Mouse (Mus musculus) olfactory bulb, adult 2 months (tissue): ENCODE results near the gene Nme8. TPM values are rescaled to one million over a fixed set of nuclear protein-coding genes. Genes with fewer than 3 reads are reported as not detected.

ENCODE experiments used
- H3K27ac ChIP-seq: fragments of 200-500 bp; 2 replicates; pipeline ENCODE4 v1.5.1; 2012; ENCODE audit warnings: low read depth, low read length; ENCODE audit not compliant: insufficient read depth
- H3K4me1 ChIP-seq: fragments of 200-500 bp; 2 replicates; pipeline ENCODE4 v1.6.1; 2012; ENCODE audit warnings: low read length; ENCODE audit not compliant: control insufficient read depth, insufficient read depth
- H3K4me3 ChIP-seq: fragments of 200-500 bp; 2 replicates; pipeline ENCODE4 v1.5.1; 2012; ENCODE audit warnings: mild to moderate bottlenecking, low read depth, low read length, moderate library complexity; ENCODE audit not compliant: insufficient read depth
- CTCF ChIP-seq: fragments of 200-500 bp; IDR thresholded peaks from 2 replicates; pipeline ENCODE4 v1.5.1; 2012; ENCODE audit warnings: low read depth, mild to moderate bottlenecking, low read length, moderate library complexity; ENCODE audit not compliant: insufficient read depth
- POLR2A ChIP-seq: fragments of 200-500 bp; IDR thresholded peaks from 2 replicates; pipeline ENCODE4 v1.6.1; 2012; ENCODE audit warnings: mild to moderate bottlenecking, low read depth, low read length, moderate library complexity; ENCODE audit not compliant: insufficient read depth
- WGBS: fragments of 180-500 bp; shearing (Covaris S2); methylation state at CpG from one replicate; pipeline ENCODE4 v1.1.7; 2018; 5-methylcytosine and 5-hydroxymethylcytosine counted together
- polyA plus RNA-seq: library from polyadenylated mRNA; stranded (reverse); fragments of >200 nt; gene quantifications from 2 replicates; pipeline ENCODE4 v1.2.4, GENCODE M21; 2012; ENCODE audit warnings: low replicate concordance; ENCODE audit not compliant: missing spikeins, insufficient read depth, insufficient read length

The Nme8 gene
- polyA plus RNA-seq, 1 experiment, result not detected

DNA sequence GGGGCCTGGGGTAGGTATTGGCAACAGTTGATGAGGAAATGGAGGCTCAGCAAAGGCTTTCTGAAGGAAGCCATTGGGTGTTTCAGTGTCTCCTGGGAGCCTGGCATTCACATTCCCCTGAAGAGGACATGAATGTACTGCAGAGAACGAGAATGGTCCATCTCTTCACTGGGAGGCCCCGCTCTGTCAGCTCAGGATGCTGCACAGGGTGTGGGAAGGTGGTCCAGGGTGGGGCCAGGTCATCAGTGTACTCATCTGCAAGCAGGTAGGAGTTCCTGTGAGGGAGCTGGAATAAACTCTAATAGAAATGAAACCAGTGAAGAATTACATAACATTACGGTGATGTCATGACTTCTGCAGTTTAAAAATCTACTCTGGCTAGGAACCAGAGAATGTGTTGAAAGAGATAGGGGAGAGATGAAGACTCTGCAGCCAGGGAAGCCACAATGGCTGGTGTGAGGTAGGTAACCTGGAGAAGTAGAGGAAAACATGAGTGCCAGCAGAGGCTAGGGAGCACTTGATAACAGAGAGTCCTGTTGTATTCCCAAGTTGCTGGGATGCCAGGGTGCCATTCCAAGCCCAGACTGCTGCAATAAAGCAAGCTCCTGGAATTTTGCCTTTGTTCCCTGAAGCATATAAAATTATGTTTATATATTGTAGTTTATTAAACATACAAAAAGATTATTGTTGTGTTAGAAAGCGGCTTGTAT, 3.3 kb upstream of the Nme8 start:
- TF ChIP-seq POLR2A, result no peak
- no peak for TF ChIP-seq CTCF
- H3K27ac ChIP-seq, result no peak overlapping the region
- H3K4me1 ChIP-seq, result peaks cover 5% of the 10 kb centered on the region; the same call in 1 of the 2 replicates
- H3K4me3 ChIP-seq, result peak overlapping the region; percentile 30; the same call in 1 of the 2 replicates
- 82% methylated on average over 4 of the region's 4 CpGs for WGBS

DNA sequence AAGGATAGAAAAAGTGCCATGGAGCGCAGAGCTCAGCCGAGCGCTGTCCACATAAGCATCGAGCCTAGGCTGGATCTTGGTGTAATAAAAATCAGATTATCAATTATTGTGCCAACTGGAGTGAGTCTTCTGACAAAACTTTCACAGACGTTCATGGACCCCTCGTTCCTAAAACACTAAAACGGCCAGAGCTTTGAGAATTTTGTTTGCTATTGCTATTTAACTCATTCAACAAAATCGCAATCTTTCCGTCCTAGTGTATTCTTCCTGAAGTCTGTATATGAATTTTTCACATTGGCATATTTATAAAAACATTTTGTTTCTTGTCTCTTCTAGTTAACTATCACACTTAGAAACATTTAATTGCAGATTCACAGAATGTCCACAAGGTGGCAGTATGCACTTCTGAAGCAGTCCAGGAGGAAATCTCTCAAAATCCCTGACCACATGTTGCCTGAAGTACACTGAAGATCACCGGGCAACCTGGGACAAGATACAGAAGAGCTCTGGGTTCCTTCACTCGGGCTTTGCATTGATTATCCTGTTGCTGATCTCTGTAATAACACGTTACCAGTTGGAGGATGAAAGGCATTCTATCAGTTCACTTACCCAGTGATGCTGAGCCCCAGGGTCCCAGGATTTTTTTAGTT, 1.1 kb upstream of the Nme8 start:
- Histone ChIP-seq H3K4me1 (peaks cover 5% of the 10 kb centered on the region; the same call in 1 of the 2 replicates), H3K4me3 (no peak overlapping the region), H3K27ac (no peak overlapping the region)
- TF ChIP-seq CTCF (no peak), POLR2A (no peak)
- WGBS, result 32% methylated on average over 12 of the region's 12 CpGs

- Histone ChIP-seq H3K27ac (no peak overlapping the region), H3K4me1 (no peaks in the 10 kb centered on the region), H3K4me3 (no peak overlapping the region)
- no peak for TF ChIP-seq CTCF
- TF ChIP-seq POLR2A, result no peak
- 92% methylated on average over 6 of the region's 6 CpGs for WGBS
Observed at GRCm38 (mm10) chr13:19690417-19690816, 7.2 kb downstream of the Nme8 start.

- no peak for TF ChIP-seq POLR2A
- TF ChIP-seq CTCF, result no peak
- 53% methylated on average over 3 of the region's 3 CpGs for WGBS
- no peak overlapping the region for H3K27ac ChIP-seq
- no peak overlapping the region for H3K4me3 ChIP-seq
- H3K4me1 ChIP-seq, result no peaks in the 10 kb centered on the region
Observed at GRCm38 (mm10) chr13:19689971-19690370, 7.6 kb downstream of the Nme8 start.

DNA sequence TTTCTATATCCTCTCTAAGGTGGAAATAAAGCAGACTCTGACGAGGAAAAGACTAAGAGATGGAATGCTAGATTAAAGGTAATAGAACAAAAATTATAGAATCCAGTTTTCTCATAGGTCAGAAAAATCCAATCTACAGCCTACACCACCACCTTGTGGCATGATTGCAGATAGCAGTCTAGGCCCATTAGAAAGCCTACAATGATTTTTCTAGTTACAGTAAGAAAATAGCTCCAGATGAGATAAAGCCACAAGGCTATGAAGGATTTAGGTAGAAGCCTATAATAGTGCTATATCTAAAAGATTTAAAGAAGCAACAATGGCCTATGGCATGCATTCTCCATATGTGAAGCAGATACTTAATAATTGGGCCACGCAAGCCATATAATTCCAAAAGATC, 13.6 kb downstream of the Nme8 start:
- TF ChIP-seq CTCF, result no peak
- TF ChIP-seq POLR2A, result no peak
- 51% methylated on average over 2 of the region's 2 CpGs for WGBS
- Histone ChIP-seq H3K4me1 (peaks cover 2% of the 10 kb centered on the region; the same call in 1 of the 2 replicates), H3K27ac (no peak overlapping the region), H3K4me3 (no peak overlapping the region)

GRCm38 (mm10) chr13:19682879-19683640, 14.5 kb downstream of the Nme8 start:
- Histone ChIP-seq H3K4me1 (peaks cover 2% of the 10 kb centered on the region; the same call in 1 of the 2 replicates), H3K27ac (no peak overlapping the region), H3K4me3 (no peak overlapping the region)
- 45% methylated on average over 8 of the region's 8 CpGs for WGBS
- TF ChIP-seq CTCF (no peak), POLR2A (no peak)

GRCm38 (mm10) chr13:19674601-19675000, 23.0 kb downstream of the Nme8 start:
- H3K4me1 ChIP-seq, result no peaks in the 10 kb centered on the region
- TF ChIP-seq CTCF (no peak), POLR2A (no peak)
- H3K27ac ChIP-seq, result no peak overlapping the region
- no peak overlapping the region for H3K4me3 ChIP-seq

- 55% methylated on average over 3 of the region's 3 CpGs for WGBS
- no peak overlapping the region for H3K27ac ChIP-seq
- no peak overlapping the region for H3K4me3 ChIP-seq
- no peaks in the 10 kb centered on the region for H3K4me1 ChIP-seq
- TF ChIP-seq POLR2A (no peak), CTCF (no peak)
Observed at GRCm38 (mm10) chr13:19674025-19674424, 23.6 kb downstream of the Nme8 start.

- no peak for TF ChIP-seq POLR2A
- no peak for TF ChIP-seq CTCF
Observed at GRCm38 (mm10) chr13:19668355-19669140, 29.0 kb downstream of the Nme8 start.

More at GRCm38 (mm10) chr13:19668355-19669140, 29.0 kb downstream of the Nme8 start:
- no peak overlapping the region for H3K4me3 ChIP-seq
- no peak overlapping the region for H3K27ac ChIP-seq
- H3K4me1 ChIP-seq, result no peaks in the 10 kb centered on the region
- 50% methylated on average over 4 of the region's 4 CpGs for WGBS
